Comparison of ENCODE assay signal across 8 mouse cellular contexts in the genomic region with DNA sequence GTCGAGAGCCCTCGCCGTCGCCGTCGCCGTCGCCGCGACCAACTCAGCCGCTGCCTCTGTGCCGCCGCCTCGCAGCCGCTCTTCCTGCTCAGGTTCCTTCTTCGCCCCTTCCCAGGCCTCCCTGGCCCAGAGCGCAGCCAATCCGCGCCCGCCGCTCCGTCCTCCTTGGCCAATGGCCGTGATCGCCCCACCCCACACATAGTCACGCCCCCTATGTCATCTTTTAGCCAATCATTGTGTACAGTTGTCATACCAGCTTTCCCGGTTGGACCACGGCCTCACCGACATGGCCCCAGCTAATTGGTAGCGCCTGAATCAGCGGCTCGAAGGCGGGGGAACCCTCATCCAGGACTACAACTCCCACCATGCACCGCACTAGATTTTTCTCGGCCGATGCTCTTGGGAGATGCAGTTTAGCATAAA. TPM values are rescaled to one million over a fixed set of nuclear protein-coding genes. Genes with fewer than 3 reads are reported as not detected.
DNase-seq lines count a peak whose midpoint lies in the region; ATAC-seq and TF ChIP-seq lines count a peak whose summit lies in the region.

A gene (minus strand): TSS at position 113 of the 423 bp plus-strand sequence.

- H3K27me3 ChIP-seq in E14TG2a.4 (ENCODE audit: insufficient read depth, low read length) = no peaks in the 10 kb centered on the region; the same call in 1 of the 2 replicates
- no peaks in the 10 kb centered on the region for H3K27me3 ChIP-seq in forebrain, embryonic 12.5 days
- H3K27me3 ChIP-seq in heart, postnatal 0 days (ENCODE audit: control insufficient read depth, insufficient read depth, low read length) = no peaks in the 10 kb centered on the region
- no peaks in the 10 kb centered on the region for H3K27me3 ChIP-seq in liver, embryonic 16.5 days (ENCODE audit: control insufficient read depth, insufficient read depth, low read depth, low read length)
- H3K27me3 ChIP-seq in neural tube, embryonic 13.5 days = no peaks in the 10 kb centered on the region
- H3K27me3 ChIP-seq in testis, adult 2 months (ENCODE audit: control insufficient read depth, insufficient read depth, low read length) = no peaks in the 10 kb centered on the region

- H3K4me3 ChIP-seq in E14TG2a.4 (replicated peaks; ENCODE audit: low read length) = peak within 1 kb of the TSS; percentile 94
- peak within 1 kb of the TSS; percentile 76 for H3K4me3 ChIP-seq in forebrain, embryonic 12.5 days (replicated peaks)
- peak within 1 kb of the TSS; percentile 87 for H3K4me3 ChIP-seq in heart, postnatal 0 days (ENCODE audit: low read depth, low read length)
- H3K4me3 ChIP-seq in liver, embryonic 16.5 days (ENCODE audit: low read depth, low read length) = peak within 1 kb of the TSS; percentile 93
- H3K4me3 ChIP-seq in neural tube, embryonic 13.5 days = peak within 1 kb of the TSS; percentile 77
- H3K4me3 ChIP-seq in testis, adult 2 months (ENCODE audit: control insufficient read depth, low read depth, low read length) = peak within 1 kb of the TSS; percentile 97

- H3K4me1 ChIP-seq in E14TG2a.4 (replicated peaks; ENCODE audit: low read depth, low read length) = peaks cover 21% of the 10 kb centered on the region
- H3K4me1 ChIP-seq in forebrain, embryonic 12.5 days = peaks cover 14% of the 10 kb centered on the region
- H3K4me1 ChIP-seq in heart, postnatal 0 days (ENCODE audit: control insufficient read depth, insufficient read depth) = peaks cover 9% of the 10 kb centered on the region; the same call in 1 of the 2 replicates
- peaks cover 11% of the 10 kb centered on the region for H3K4me1 ChIP-seq in liver, embryonic 16.5 days (ENCODE audit: control insufficient read depth, low read depth, low read length)
- peaks cover 18% of the 10 kb centered on the region for H3K4me1 ChIP-seq in neural tube, embryonic 13.5 days (replicated peaks)
- peaks cover 2% of the 10 kb centered on the region for H3K4me1 ChIP-seq in testis, adult 2 months (ENCODE audit: control insufficient read depth, insufficient read depth, low read length)

- no peaks in the 10 kb centered on the region for H3K36me3 ChIP-seq in E14TG2a.4 (ENCODE audit: insufficient read depth, low read length)
- no peaks in the 10 kb centered on the region for H3K36me3 ChIP-seq in forebrain, embryonic 12.5 days (replicated peaks)
- H3K36me3 ChIP-seq in heart, postnatal 0 days (replicated peaks; ENCODE audit: control insufficient read depth, insufficient read depth, low read length) = 0 out of 2 replicates have a peak, but pooled peaks cover 5% of the 10 kb centered on the region
- no peaks in the 10 kb centered on the region for H3K36me3 ChIP-seq in liver, embryonic 16.5 days (ENCODE audit: control insufficient read depth, insufficient read depth)
- H3K36me3 ChIP-seq in neural tube, embryonic 13.5 days = 0 out of 2 replicates have a peak, but pooled peaks cover 3% of the 10 kb centered on the region
- no peaks in the 10 kb centered on the region for H3K36me3 ChIP-seq in testis, adult 2 months (ENCODE audit: control insufficient read depth, insufficient read depth, low read length)

- peak; percentile 85 for TF ChIP-seq POLR2A in testis, adult 2 months (IDR thresholded peaks at IDR 0.05; ENCODE audit: control insufficient read depth, low read depth, low read length)

- H3K27ac ChIP-seq in forebrain, embryonic 12.5 days = peak within 1 kb of the TSS; percentile 63; the same call in 1 of the 2 replicates
- peak within 1 kb of the TSS; percentile 79 for H3K27ac ChIP-seq in heart, postnatal 0 days (ENCODE audit: low read depth)
- H3K27ac ChIP-seq in liver, embryonic 16.5 days (ENCODE audit: low read length) = peak within 1 kb of the TSS; percentile 90
- H3K27ac ChIP-seq in neural tube, embryonic 13.5 days (replicated peaks) = peak within 1 kb of the TSS; percentile 70
- peak within 1 kb of the TSS; percentile 81 for H3K27ac ChIP-seq in testis, adult 2 months (ENCODE audit: control insufficient read depth, insufficient read depth, low read depth, low read length)

- peak; percentile 64; the same call in 1 of the 2 replicates for TF ChIP-seq EP300 in heart, postnatal 0 days (IDR thresholded peaks at IDR 0.05; ENCODE audit: low read depth)

- no peak for TF ChIP-seq CTCF in E14TG2a.4 (conservative IDR thresholded peaks at IDR 0.05; ENCODE audit: low read length)
- no peak for TF ChIP-seq CTCF in heart, postnatal 0 days (IDR thresholded peaks at IDR 0.05; ENCODE audit: low read depth)
- TF ChIP-seq CTCF in testis, adult 2 months (IDR thresholded peaks at IDR 0.05; ENCODE audit: control insufficient read depth, insufficient read depth, insufficient replicate concordance, low read depth, low read length) = no peak

- peak within 1 kb of the TSS; percentile 75 for H3K9ac ChIP-seq in forebrain, embryonic 12.5 days
- H3K9ac ChIP-seq in heart, postnatal 0 days (replicated peaks; ENCODE audit: low read depth, low read length) = peak within 1 kb of the TSS; percentile 91
- peak within 1 kb of the TSS; percentile 97 for H3K9ac ChIP-seq in liver, embryonic 16.5 days (ENCODE audit: low read depth, low read length)
- peak within 1 kb of the TSS; percentile 85 for H3K9ac ChIP-seq in neural tube, embryonic 13.5 days

- WGBS in forebrain, embryonic 12.5 days = under 1% methylated on average over 31 of the region's 35 CpGs
- WGBS in heart, postnatal 0 days = under 1% methylated on average over 35 of the region's 35 CpGs
- 0% methylated on average over 25 of the region's 35 CpGs for WGBS in liver, embryonic 16.5 days (ENCODE audit: insufficient replicate concordance)
- WGBS in neural tube, embryonic 13.5 days = 1% methylated on average over 34 of the region's 35 CpGs

- peak within 1 kb of the TSS; percentile 93 for H3K4me2 ChIP-seq in forebrain, embryonic 12.5 days
- H3K4me2 ChIP-seq in heart, postnatal 0 days (ENCODE audit: low read depth, low read length) = peak within 1 kb of the TSS; percentile 99
- peak within 1 kb of the TSS; percentile 92 for H3K4me2 ChIP-seq in liver, embryonic 16.5 days (ENCODE audit: low read depth, low read length)
- peak within 1 kb of the TSS; percentile 77 for H3K4me2 ChIP-seq in neural tube, embryonic 13.5 days

- peak; percentile 97 for DNase-seq in c-Kit-positive CD71-positive TER-119-positive erythroid progenitor cells, embryonic 14.5 days (ENCODE audit: low spot score)
- peak; percentile 99 for DNase-seq in heart, postnatal 0 days (ENCODE audit: low spot score)
- peak; percentile 96 to 98 for DNase-seq in kidney, postnatal 4 days

- peak; percentile 100 for ATAC-seq in forebrain, embryonic 12.5 days (ENCODE audit: low FRiP score)
- ATAC-seq in heart, postnatal 0 days (ENCODE audit: insufficient read depth, low read depth) = peak; percentile 100
- ATAC-seq in liver, embryonic 16.5 days (ENCODE audit: low read depth) = peak; percentile 99
- peak; percentile 100 for ATAC-seq in neural tube, embryonic 13.5 days (ENCODE audit: low read depth)

- no peaks in the 10 kb centered on the region for H3K9me3 ChIP-seq in E14TG2a.4 (ENCODE audit: low read length)
- H3K9me3 ChIP-seq in forebrain, embryonic 12.5 days = no peaks in the 10 kb centered on the region
- H3K9me3 ChIP-seq in heart, postnatal 0 days (replicated peaks; ENCODE audit: control insufficient read depth, low read length) = no peaks in the 10 kb centered on the region
- H3K9me3 ChIP-seq in liver, embryonic 16.5 days (replicated peaks; ENCODE audit: control insufficient read depth, low read length) = no peaks in the 10 kb centered on the region
- no peaks in the 10 kb centered on the region for H3K9me3 ChIP-seq in neural tube, embryonic 13.5 days

RNA-seq across cellular contexts. Expression of the gene that starts here (rescaled TPM):
- 67.0 and 69.7 TPM in 2 replicates for polyA plus RNA-seq in forebrain, embryonic 12.5 days (2016; fragmentation: Nextera tagmentation; extraction: Ambion mirVana)
- total RNA-seq in heart, postnatal 0 days (2014; rRNA removed; ENCODE audit: low replicate concordance) = 22.9 and 39.1 TPM in 2 replicates
- 39.5 and 44.2 TPM in 2 replicates for polyA plus RNA-seq in heart, postnatal 0 days (2015; fragmentation: Nextera tagmentation; extraction: Ambion mirVana)
- polyA plus RNA-seq in liver, embryonic 16.5 days (2015; fragmentation: Nextera tagmentation; extraction: Ambion mirVana) = 43.8 and 44.4 TPM in 2 replicates
- 111 and 128 TPM in 2 replicates for polyA plus RNA-seq in neural tube, embryonic 13.5 days (2015; fragmentation: Nextera tagmentation; extraction: Ambion mirVana)
- 15.8 and 17.3 TPM in 2 replicates for polyA plus RNA-seq in testis, adult 2 months (2012; rRNA removed)

Comparison
In these comparisons a context has a peak if more than half of its experiments do, and no peak if none do; other contexts are left out.
1. Peak in every context shown above with its lines: DNase-seq, ATAC-seq, H3K4me3 ChIP-seq and H3K27ac ChIP-seq.